Mouse (Mus musculus) testis, adult 2 months (tissue): Measurements from ENCODE around the gene Cask.

Experiments
- CTCF ChIP-seq: fragments of 200-500 bp; IDR thresholded peaks from 2 replicates; pipeline ENCODE4 v1.5.1; 2012; ENCODE audit warnings: low read depth, mild to moderate bottlenecking, inconsistent platforms, low read length, moderate library complexity; ENCODE audit not compliant: control insufficient read depth, insufficient read depth, insufficient replicate concordance
- POLR2A ChIP-seq: fragments of 200-500 bp; IDR thresholded peaks from 2 replicates; pipeline ENCODE4 v1.6.1; 2012; ENCODE audit warnings: low read depth, mild to moderate bottlenecking, inconsistent platforms, low read length, moderate library complexity; ENCODE audit not compliant: control insufficient read depth

DNA sequence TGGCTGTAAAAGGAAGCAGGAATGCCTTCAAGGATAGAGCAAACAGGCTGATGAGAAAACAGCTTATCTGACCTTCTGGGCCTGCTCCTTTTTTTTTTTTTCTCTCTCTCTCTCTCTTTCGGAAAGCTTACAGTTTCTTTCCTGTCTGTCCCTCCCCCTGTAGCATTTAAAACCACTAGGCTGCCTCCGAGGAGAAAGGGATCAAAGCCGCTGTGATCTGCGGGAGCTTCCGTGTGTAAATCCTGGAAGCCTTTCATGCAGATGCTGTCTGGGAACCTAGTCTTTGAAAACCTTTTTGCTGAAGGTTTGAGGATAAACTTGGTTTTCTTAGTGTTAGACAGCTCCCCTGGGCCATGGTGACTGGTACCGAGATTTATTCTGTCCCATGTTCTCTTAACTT, 30.8 kb upstream of the Cask start:
- TF ChIP-seq CTCF (no peak), POLR2A (no peak)
